Mouse (Mus musculus) spleen, postnatal 10 days (tissue): ENCODE results near the gene Sgpp2.

Source experiments
- DNase-seq, 2 experiments: peaks; one replicate each; pipeline ENCODE4 v3.0.0; 2021 to 2022; ENCODE audit warnings: low spot score in 2 of 2

Sgpp2 gene

GRCm38 (mm10) chr1:78310021-78310752 lies at the start of gene Sgpp2:
TSS of gene Sgpp2 (plus strand) at chr1:78310345.
- DNase-seq: no peak

DNA sequence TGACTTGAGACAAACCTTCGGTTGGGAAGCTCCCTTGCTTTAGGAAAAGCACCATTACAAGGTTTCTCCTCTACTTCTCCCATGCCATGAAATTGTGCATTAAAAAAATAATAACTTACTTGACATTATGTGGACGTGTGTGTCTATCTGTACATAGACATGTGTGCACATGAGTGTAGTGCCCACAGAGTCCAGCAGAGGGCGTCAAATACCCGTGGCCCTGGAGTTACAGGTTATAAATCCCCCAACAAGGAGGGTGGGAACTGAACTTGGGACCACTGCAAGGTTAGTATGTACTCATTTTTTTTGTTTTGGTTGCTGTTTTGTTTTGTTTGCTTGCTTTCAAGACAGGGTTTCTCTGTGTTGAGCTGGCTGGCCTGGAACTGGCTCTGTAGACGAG lies 42.6 kb upstream of the Sgpp2 start:
- DNase-seq: no peak

GRCm38 (mm10) chr1:78272915-78273314 lies 37.2 kb upstream of the Sgpp2 start:
- DNase-seq: no peak

DNA sequence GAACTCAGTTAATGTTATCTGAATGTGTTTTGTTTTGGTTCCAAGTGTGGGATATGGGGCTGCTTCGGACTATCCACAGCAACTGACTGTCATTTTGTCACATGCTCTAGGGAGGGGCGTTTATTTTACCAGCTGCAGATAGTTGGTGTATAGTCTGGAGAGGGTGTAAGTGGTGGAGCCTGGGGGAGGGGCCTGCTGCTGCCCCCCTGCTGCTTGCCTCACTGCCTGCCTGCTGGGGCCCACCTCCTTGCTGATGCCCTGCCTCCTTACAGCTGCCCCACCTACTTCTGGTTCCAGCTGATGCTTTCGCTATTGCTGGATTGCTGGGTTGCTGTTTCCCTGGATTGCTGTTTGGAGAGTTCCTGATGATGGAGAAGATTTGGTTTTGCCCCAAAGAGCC lies 31.0 kb upstream of the Sgpp2 start:
- DNase-seq: no peak

- DNase-seq: no peak
These were observed 17.7 kb upstream of the Sgpp2 start for GRCm38 (mm10) chr1:78292397-78292796.

- DNase-seq: no peak
These were observed 10.4 kb upstream of the Sgpp2 start for GRCm38 (mm10) chr1:78299670-78300225.

DNA sequence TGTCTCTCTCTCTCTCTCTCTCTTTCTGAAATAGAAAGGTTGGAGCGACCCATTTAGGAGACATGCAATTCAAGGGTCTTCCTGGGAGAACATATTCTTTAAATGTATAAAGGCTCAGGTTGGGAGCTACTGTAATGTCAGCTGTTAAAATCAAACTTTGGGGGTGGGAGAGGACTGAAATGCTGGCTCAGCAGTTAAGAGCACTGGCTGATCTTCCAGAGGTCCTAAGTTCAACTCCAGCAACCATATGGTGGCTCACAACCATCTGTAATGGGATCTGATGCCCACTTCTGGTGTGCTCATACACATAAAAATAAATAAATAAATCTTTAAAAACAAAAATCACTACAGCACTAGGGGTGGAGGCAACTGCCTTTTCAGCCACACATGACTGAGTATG lies 1.5 kb upstream of the Sgpp2 start:
- no peak for DNase-seq

- no peak for DNase-seq
These were observed 865 bp upstream of the Sgpp2 start for GRCm38 (mm10) chr1:78309280-78309679.

DNA sequence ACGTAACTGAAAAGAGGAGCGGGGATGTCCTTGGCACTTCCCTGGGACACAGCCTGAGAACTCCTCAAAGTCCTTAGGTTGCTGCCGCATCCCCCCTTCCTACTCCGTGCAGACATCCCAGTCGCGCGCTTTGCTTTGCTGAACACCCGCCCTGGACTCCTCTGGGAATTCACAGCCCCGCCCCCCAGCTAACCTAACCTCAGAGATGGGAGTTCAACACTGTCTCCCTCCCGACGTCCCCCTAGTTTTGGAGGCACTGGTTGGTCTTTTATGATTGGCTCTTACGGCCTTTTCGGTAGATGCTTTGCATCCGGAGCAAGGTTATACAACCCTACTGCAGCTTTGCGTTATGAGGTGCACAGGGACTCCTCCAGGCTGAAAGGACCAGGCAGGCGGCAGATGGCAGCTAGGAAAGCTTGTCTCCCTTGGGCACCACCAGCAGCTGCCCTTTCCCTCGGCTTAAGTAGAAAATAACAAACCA lies 756 bp downstream of the Sgpp2 start:
- no peak for DNase-seq

- DNase-seq: no peak
These were observed 1.3 kb downstream of the Sgpp2 start for GRCm38 (mm10) chr1:78311482-78311881.

- no peak for DNase-seq
These were observed 2.8 kb downstream of the Sgpp2 start for GRCm38 (mm10) chr1:78312917-78313316.

GRCm38 (mm10) chr1:78313961-78314360 lies 3.8 kb downstream of the Sgpp2 start:
- no peak for DNase-seq

GRCm38 (mm10) chr1:78318089-78318760 lies 8.1 kb downstream of the Sgpp2 start:
- DNase-seq: no peak

DNA sequence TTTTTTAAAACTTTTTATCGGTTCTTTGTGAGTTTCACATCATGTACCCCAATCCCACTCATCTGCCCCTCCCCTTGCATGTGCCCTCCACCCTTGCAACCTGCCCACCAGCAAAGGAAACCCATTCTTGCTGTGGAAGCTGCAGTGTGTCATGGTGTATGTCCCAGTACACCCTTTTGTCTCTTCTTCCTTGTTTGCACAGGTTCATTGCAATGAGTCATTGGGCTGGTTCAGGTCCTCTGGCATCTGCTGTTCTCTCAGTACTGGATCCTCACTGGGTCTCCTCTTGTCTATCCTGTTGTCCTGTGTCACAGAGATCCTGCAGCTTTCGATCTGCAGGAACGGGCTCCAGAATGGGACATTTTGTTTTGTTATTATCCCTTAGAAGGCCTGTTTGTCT lies 10.1 kb downstream of the Sgpp2 start:
- no peak for DNase-seq

DNA sequence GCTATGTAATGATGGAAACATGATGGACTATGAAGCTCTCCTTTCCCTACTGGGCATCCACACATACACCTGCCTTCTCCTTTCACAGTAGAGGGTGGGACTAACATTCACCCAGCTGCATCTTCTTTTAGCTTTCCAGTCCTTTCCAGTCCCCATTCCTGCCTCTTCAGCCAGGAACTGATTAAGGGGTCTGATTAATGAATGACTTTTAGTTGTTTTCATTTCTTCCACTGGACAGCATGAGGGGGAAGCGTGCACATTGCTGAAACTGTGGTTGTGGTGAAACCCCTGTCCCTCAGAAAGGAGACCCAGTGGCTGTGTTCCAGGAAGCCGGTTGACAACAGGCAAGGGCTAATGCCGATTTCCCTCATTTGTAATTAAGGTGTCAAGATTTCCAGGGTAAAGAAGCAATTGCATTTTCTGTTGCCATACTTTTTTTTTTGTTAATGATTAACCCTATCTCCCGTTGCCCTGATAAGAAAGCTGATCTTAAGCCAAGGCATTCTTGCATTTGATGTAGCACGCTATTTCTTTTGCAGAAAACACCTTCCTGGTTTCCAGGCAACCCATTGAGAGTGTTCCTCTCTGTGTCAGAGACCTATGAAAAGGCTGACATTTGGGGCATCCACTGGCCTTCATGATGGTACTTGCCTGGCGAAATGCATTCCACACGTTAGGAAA lies 12.1 kb downstream of the Sgpp2 start:
- no peak for DNase-seq

- DNase-seq: no peak
These were observed 12.7 kb downstream of the Sgpp2 start for GRCm38 (mm10) chr1:78322844-78323243.

DNA sequence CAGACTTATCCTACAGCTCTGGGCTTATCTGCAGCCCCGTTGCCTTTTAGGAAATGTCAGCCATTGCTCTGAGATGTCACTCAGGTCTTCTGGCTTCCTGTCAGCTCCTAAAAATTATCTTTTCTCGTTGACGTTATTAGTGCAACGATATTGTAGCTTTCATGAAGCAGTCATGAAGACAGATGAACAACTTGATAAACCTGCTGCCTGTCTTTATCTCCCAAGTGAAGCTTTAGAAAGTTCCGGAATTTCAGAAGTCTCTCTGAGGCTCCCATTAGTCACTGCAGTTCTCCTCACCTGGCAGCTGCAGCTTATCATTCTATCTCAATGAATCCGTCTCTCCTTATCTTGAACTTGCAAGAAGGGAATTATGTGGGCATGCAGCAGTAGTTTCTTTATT lies 13.9 kb downstream of the Sgpp2 start:
- no peak for DNase-seq

- DNase-seq: no peak
These were observed 15.7 kb downstream of the Sgpp2 start for GRCm38 (mm10) chr1:78325851-78326250.

- DNase-seq: no peak
These were observed 18.5 kb downstream of the Sgpp2 start for GRCm38 (mm10) chr1:78328646-78329045.

DNA sequence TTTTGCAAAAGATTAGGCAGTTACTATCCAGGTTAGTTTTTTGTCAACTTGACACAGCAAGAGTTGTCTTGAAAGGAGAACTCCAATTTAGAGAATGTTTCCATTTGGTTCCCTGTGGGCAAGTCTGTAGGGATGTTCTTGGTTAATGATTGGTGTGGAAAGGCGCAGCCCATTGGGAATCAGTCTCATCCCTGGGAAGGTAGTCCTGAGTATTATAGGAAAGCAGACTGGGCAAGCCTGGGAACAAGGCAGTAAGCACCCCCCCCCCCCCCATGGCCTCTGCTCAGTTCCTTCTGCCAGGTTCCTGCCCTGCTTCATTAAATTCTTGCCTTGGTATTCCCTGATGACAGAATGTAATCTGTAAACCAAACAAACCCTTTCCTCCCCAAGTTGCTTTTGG lies 19.7 kb downstream of the Sgpp2 start:
- DNase-seq: no peak

DNA sequence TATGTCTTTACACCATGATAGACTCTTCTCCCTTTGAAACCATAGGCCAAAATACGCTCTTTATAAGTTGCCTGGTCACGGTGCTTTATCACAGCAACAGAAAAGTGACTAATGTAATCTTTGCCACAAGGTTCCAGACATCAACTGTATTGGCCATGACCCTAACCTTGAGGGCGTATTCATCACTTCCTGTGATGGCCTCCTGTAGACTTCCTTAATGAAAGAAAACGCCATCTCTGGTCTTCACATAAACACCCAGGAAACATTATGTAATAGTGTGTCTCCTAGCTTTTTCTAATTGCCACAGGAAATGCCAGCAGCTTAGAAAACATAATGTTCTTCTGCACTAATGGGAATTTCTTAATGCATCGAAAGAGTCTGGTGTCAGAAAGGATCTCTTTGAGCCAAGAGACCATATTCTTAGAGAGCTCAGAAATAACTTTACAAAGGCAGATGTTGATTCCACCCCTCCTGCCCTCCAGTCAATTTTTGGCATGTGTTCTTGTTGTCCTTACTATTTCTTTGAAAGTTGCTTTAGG lies 20.5 kb downstream of the Sgpp2 start:
- DNase-seq: no peak

- no peak for DNase-seq
These were observed 27.6 kb downstream of the Sgpp2 start for GRCm38 (mm10) chr1:78337726-78338125.
